Mouse (Mus musculus): ENCODE measurements around the gene 2410137M14Rik.
"Not testable (repeated sequence)": the region's sequence is repeated elsewhere in the genome, so short reads cannot be mapped to it uniquely, and the experiment has no call there.

2410137M14Rik gene

DNA sequence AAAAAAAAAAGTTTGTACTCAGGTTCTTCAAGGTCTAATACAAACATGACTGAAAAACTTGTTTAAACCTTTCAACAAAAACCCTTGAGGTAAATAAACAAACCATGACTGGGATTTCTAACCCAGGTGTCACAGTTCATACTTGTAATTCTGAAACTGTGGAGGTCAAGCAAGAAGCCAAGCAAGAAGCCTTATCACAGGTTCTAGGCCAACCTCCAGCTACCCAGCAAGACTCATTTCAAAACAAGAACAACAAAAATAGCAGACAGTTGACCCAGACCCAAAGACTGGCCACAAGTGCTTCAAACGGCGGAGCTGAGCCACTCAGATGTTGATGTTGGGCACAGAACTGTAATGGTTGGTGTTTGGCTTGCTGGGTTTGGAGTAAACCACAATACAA lies 13.5 kb upstream of the 2410137M14Rik start:
- in situ Hi-C loops (cut with MboI): no loop called here

DNA sequence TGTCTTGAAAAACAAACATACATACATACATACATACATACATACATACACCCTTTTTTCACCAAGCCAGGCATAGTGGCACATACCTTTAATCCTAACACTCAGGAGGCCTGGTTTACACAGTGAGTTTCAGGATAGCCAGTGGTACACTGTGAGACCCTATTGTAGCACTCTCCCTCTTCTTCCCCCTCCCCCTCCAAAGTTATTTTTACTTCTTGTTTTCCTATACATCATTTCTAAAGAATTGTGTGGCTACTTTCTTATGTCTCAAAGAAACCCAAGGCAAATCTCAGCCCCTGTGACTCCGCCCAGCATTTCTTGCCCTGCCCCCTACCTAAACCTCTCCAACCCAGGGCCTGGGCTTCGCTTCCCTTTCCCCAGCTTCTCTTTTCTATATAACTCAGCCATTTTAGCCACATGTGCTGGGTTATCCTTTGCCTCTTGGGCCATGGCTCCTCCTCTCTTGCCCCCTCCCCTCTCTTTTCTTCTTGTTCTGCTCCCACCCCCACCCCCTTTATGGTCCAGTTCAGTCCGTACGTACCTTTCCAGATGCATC lies 12.8 kb upstream of the 2410137M14Rik start:
- in situ Hi-C loops (cut with MboI): no loop called here

DNA sequence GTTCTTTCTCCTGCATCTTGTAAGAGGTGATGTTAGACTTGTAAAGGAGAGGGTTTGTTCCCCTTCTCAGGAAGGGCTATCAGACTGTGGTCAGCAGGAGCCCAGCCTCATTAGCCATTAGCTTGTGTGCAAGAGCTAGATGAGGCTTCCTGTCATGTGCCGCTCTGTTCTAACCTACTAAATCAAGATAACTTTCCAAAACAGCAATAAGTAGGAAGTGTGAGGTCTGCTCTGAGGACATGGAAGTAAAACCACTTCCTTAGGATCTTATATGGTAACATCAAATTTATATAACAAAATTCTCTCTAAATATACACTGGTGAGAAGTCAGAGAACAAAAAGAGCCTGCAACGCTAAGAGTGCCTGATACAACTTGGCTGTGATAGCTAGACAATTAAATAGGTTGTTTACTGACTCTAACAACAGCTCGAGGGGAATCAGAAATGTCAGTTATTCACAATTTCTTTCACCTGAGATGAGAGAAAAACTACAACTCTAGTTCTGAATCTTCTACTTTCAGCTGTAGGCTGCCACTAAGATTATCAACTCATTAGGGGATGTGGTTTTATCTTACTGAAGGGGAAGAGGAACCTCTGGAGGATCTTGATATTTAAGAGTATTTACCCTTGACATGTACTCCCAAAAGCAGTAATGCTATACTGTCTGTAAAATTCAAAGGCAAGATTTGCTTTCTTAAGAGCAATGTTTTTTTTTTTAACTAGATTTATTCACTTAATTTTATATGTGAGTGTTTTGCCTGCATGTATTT lies 11.5 kb upstream of the 2410137M14Rik start:
- in situ Hi-C loops (cut with MboI): no loop called here

DNA sequence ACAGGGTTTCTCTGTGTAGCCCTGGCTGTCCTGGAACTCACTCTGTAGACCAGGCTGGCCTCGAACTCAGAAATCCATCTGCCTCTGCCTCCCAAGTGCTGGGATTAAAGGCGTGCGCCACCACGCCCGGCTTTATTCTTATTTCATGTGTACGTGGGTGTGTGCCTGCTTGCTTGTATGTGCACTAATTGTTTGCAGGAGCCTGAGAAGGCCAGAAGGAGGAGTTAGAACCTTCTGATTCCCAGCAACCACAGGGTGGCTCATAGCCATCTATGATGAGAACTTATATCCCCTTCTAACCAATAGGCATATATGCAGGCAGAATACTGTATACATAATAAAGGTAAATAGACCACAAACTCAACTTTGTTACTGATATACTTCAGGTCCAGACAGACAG lies 9.6 kb upstream of the 2410137M14Rik start:
- in situ Hi-C loops (cut with MboI): not testable (repeated sequence)

DNA sequence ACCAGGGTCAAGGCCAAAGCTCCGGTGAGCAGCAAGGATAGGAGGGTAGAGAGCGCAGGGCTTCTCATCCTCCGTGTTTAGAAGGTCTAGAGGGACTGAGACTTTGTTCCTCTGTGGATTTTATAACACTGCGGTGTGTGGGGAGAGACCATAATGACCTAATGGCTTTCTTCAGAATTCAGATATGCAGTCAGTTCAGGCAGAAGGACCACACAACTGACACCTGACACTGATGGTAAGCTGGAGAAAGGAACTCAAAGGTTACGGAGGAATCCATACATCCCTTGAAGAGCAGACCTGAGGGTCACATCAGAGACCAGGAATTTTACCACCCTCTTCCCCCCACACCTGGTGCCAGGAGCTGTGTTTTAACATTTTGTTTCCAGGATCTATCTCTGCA lies 8.4 kb upstream of the 2410137M14Rik start, which contains the start of gene H2-M5:
H2-M5 (minus strand) TSS at position 101 of the 400 bp plus-strand sequence.
- in situ Hi-C loops (cut with MboI): no loop called here

DNA sequence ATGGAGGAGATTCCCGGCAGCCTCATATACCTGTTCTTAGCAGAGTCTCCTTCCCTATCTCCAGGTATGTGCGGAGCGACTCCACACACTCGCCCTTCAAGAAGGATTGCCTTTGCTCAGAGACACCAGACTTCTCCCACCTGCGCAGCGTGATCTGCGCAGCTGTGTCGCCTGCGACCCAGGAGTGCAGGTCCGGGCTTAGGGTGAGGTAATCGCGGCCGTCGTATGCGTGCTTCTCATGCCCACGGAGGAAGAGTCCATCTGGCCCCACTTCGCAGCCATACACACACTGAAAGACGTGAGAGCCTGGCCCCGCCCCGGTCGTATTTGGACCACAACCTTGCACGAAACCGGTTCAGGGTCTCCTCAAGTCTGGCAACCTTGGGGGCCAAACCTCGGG lies 7.4 kb upstream of the 2410137M14Rik start:
- in situ Hi-C loops (cut with MboI): no loop called here

DNA sequence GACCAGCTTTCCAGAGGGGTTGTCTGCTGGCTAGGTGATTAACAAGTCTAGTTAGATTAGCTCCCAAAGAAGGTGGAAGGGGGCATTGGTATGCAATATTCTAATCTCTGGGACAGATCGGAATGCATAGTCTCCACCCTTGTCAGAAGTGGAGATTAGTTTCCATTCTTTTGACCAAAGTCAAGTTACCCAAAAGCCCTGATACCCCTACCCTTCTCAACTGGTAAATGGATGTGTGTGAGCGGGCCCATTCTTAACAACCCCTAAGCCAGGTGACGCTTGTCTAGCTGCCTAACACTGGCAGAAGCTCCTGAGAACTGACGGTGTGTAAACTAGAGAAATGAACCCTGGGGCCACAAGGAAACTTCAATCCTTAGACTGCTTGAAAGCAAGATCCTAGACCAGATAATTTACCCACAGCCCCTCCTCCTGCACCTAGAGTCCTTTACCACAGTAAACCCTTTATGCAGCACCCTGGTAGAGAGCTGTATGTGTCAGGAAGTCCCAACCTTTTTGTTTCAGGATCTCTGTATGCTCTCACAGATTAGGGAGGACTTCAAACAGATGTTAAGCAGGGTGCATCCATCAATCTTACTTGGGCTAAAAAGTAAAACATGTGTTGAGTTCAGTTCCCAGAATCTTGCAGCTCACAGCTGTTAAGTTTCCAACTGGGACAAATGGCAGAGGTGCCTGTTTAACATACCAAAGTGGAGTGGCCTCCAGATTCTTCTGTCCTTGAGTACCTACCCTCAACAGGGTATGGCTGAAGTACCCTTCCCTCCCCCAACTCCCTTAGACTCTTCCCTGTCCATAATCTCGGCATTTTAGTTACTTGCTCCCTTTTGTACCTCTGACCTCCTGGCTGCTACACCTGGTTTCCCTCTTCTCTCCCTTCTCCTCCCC lies 1.5 kb upstream of the 2410137M14Rik start:
- in situ Hi-C loops (cut with MboI): no loop called here

DNA sequence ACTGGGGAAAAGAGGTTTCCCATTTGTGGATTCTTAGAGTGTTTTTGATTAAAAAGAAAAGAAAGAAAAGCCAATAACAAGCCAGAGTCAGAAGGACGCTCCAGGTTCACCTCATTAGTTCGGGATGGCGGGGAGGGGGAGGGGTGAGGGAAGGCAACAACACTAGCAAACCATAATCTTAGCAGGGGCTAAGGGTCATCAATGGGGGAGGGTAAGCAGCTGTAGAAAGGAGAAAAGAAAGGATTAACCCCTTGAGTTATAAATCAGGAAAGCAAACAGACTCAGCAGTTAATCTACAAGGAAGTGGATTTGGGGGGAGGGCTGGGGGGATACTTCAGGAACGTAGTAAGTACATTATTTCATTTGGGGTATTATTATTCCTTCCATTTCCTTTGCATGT lies 808 bp upstream of the 2410137M14Rik start:
- in situ Hi-C loops (cut with MboI): no loop called here

DNA sequence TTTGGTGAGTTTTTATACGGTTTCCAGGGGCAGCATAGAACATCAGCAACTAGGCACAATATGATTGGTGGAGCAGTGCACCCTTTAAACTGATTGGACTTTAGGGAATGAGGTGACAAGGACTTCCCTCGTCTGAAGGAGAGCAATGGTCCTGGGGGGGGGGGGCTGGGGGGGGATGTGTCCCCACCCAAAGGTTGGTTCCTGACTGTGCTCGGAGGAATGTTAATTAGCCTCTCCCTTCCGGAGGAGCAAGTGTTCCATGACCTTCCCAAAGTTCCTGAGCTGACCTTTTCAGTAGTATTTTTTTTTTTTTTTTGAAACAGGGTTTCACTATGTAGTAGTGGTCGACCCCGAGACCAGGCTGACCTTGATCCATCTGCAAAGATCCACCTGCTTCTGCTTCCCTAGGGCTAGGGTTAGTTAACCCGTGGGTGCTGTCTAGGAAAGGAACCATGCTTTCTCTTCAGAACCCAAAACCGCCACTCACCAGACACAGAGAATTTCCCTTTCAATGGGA lies 7.7 kb downstream of the 2410137M14Rik start:
- in situ Hi-C loops (cut with MboI): no loop called here

DNA sequence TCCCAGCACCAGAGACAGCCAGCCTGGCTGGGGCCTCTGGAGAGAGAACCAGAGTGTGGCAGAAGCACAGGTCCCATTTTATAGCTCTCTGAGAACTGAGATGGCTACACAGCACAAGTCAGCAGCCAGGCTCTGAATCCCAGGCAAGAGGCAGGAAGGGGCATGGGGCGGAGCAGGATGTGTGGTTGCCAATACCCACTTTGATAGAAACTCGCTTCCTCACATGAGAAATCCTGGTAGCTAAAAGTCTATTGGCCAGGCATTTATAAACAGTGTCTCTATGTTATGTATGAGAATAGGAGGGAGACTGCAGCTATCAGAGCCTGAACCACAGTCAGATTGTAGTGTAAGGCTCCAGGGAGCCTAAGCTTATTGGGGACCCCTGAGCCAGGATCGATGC lies 8.2 kb downstream of the 2410137M14Rik start:
- in situ Hi-C loops (cut with MboI): no loop called here

DNA sequence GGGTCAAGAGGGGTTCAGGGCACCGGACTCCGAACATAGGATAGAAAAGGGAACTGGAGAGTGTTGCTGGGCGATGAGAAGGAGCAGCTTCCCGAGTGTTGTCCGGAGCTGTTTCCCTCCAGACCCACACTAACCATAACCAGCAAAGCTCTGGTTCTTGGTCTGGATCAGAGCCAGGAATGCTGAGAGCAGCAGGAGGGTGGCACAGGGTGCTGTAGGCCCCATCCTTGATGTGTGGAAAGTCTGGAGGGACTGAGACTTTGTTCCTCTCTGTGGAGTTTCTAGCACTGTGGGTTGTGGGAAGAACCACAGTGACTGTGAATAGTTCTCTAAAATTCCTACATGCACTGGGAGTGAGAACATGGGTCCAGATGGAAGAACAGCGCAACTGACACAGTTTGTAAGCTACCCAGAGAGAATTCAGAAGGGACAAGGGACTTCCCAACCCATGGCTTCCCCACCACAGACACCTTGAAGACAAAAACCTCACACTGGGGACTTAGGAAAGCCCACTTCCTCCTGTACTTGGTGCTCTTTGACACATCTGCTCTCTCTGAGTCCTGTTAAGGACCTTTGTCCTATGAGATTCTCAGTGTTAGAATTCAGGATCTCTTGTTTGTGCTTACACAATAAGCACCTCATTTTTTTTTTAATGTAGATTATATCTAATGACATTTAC lies 9.7 kb downstream of the 2410137M14Rik start:
- in situ Hi-C loops (cut with MboI): no loop called here

DNA sequence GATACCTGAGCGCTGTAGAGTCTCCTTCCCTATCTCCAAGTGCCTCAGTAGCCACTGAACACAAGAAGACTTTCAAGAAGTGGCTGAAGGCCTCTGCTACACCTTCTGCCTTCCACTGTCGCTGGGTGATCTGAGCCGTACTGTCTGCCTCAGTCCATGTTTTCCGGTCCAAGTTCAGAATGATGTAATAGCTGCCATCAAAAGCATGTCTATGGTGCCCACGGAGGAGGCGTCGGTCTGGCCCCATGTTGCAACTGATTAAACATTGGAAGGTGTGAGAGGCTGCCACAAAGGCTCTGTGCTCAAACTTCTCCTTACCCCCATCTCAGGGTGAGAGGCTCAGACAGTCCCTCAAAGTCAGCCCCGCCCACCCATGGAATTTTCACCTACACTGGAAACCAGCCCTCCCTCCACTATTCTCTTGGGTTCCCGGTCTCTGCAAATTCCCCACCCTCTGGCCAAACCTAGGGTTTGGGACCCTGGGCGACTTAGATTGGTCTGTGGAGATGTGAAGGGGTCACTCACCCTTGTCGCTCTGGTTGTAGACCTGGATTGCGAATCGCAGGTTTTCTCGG lies 10.6 kb downstream of the 2410137M14Rik start:
- in situ Hi-C loops (cut with MboI): no loop called here

DNA sequence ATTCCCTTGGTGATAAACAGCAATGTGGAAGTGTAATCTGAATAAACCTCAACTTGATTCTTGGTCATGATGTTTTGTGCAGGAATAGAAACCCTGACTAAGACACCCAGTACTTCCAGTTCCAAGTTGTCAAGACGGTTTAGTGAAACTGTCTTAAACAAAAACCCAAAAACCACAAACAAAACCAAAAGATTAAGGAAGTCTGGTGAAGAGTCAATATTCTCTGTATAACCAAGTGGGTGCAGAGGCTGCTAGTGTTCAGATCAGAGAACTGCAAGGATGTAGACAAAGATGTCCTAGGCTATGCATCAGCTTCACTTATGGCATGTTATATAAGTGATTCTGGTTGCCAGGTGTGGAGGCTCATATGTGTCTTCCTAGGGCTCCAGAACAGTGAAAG lies 14.2 kb downstream of the 2410137M14Rik start:
- in situ Hi-C loops (cut with MboI): no loop called here

DNA sequence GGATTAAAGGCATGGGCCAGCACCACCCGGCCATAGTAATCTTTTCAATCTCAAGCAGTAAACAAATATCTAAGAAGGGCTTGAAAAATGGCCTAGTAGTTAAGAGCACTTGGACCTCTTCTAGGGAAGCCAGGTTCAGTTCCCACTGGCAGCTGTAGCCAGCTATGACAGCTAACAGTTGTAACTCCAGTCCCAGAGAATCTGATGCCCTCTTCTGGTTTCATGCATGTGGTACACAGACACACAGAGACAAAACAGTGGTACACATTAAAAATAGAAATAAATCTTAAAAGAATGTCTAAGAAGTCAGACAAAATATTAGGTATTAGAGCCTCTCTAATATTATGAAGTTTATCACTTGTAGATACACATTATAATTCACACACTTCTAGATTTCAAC lies 19.9 kb downstream of the 2410137M14Rik start:
- in situ Hi-C loops (cut with MboI): no loop called here

DNA sequence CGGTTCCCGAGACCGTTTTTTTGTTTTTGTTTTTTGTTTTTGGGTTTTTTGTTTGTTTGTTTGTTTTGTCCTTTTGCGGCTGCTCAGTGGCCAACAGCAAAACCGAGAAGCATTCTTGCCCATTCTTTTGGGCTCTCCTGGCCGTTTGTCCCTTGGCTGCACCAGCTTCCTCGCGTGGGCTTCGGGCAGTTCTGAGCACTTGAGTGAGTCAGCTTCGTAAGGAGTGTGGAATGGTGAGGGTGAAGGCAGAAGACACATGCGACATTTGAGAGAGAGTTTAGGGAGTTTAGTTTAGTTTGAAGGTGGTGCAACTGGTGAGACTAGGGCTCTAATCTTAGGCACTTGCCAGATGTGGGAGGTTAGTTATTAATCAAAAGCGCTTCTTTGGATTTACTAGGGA lies 22.2 kb downstream of the 2410137M14Rik start:
- in situ Hi-C loops (cut with MboI): no loop called here

DNA sequence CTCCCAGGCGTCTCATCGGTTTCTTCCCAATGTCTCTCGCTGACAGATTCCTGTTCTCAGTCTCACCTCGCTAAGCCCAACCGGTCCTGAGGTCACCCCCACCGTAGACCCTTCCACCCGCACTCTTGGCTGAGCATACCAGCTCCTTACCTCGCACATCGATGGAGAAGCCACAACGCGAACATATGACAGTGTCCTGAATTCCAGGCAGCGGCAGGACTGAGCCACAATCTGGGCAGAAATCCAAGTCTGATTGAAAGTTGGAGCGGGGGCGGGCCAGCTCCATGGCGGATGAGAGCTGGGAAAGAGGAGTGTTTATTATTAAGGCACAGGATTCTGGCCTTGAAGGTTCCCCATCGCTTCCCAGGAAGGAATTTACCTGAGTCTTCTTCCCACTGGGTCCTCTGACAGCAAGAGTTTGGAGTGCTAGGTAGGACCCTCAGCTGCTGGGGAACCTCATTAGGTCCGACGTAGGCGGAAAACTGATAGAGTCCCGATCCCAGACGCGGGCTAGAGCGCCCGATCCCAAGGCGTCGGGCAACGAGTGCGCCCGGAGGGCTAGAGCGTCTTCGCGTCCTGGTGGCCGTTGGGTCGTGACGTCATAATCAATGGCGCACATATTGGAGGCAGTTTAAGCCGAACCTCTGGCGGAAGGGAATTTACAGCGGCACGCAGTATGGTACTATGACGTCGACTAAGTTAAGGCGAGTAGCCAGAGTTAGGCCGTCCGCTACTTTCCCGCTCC lies 22.9 kb downstream of the 2410137M14Rik start, which contains the start of the genes Znrd1 and Znrd1as:
Znrd1 (minus strand) TSS at position 561 of the 745 bp plus-strand sequence.
Znrd1as (plus strand) TSS at position 594 of the 745 bp plus-strand sequence.
- in situ Hi-C loops (cut with MboI): no loop called here

DNA sequence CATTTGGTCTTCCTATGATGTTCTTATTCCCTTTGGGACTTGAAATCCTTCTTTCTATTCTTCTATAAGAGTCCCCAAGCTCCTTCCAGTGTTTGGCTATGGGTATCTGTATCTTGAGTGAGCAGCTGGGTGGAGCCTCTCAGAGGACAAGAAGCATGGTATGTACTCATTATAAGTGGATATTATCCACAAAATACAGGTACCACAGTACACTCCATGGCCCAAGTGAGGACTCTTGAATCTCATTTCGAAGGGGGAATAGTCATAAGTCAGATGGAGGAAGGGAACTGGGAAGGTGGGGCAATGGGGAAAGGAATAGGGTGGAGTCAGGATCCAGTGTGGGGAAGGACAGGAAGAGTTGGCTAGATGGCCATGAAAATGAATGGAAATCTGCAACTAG lies 28.0 kb downstream of the 2410137M14Rik start:
- in situ Hi-C loops (cut with MboI): no loop called here

DNA sequence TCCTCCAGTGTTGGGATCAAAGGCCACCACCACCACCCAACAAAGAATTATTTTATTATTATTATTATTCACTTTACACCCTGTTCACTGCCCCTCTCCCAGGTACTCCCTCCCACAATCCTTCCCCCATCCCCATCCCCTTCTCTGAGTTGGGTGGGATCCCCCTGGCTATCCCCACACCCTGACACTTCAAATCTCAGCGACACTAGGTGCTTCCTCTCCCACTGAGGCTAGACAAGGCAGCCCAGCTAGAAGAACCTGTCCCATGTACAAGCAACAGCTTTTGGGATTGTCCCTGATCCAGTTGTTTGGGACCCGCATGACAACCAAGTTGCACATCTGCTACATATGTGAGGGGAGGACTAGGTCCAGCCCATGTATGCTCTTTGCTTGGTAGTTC lies 28.4 kb downstream of the 2410137M14Rik start:
- in situ Hi-C loops (cut with MboI): no loop called here

DNA sequence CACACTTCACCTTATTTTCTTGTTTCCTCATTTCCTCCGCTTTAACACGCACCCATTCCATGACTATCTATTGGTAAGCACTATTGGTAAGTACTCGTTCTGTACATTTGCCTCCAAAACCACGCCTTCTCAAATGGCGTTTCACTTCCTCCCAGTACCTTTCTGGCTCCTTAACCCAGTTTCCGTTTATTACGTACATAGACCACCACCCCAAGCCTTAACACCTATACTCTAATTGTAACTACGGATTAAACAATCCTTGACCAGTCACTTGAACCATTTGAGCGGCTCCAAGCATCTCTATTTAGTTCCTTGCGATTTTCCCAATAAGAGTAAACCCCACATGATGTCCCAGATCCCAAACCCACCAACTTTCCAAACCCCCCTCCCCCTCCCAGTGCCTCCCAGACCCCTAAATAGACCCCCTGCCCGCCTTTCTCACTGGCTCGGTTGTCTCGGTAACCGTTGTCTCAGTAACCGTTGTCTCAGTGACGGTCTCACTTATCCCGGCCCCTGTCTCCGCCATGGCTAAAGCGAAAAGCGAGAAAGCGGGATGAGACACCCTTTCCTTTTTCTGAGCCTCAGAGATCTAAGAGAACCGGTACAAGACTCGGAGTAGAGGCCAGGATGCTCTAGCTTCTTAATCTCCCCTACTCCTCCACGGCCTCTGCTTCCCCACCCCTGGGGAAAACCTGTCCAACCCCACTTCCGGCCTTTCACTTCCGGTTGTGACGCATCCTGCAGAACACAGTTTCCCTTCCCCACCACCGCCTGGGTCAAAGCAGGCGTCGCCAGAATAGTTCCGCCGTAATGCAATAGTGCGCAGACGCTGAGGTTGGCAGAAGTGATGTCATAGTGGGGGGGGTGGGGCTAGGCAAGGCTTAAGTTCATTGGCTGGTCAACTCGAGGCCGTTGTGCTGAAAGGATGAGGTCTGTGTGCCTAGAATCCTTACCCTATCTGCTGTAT lies 29.8 kb downstream of the 2410137M14Rik start, which contains the start of gene Ppp1r11:
Ppp1r11 (minus strand) TSS at position 761 of the 967 bp plus-strand sequence.
- in situ Hi-C loops (cut with MboI): no loop called here
